ENCODE assay signal across 15 mouse cellular contexts in the genomic region with DNA sequence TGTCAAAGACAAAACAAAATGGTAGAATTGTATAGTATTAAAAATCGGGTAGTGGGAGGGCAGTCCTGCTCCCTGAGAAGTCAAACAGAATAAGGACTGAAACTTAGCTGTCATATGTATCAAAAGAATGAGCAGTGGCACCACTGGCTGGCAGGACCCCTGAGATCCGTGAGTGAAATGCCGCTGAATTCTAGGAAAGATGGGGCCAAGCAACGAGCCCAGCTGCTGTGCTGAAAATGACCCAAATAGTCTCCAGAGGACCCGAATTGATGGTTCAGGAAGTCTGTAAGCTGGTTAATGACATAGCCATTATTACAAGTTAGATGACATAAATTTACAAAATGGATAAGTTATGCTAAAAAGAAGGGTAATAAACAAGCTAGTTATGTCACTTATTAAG. TPM values are rescaled to one million over a fixed set of nuclear protein-coding genes. Genes with fewer than 3 reads are reported as not detected.
A peak's percentile ranks its signal among the peaks of the same experiment; 100 is the strongest.
DNase-seq lines count a peak whose midpoint lies in the region; ATAC-seq and TF ChIP-seq lines count a peak whose summit lies in the region.
"Had no signal": no experiment of that assay in that cellular context is flagged by ENCODE, and none has a peak within 500 bp of the region (broad histone marks: within the 10 kb centered on the region; RNA-seq: fewer than 3 reads in every experiment).

No protein-coding gene starts in this region.

- WGBS in midbrain, embryonic 11.5 days = 86% methylated on average over 5 of the region's 5 CpGs
- 79% methylated on average over 5 of the region's 5 CpGs for WGBS in midbrain, postnatal 0 days
- WGBS in liver, embryonic 13.5 days (ENCODE audit: insufficient replicate concordance) = 43% methylated on average over 5 of the region's 5 CpGs

- DNase-seq in midbrain, embryonic 11.5 days (ENCODE audit: low spot score, missing footprints) = peak; percentile 54
- no peak for DNase-seq in midbrain, postnatal 0 days (ENCODE audit: low spot score)
- no peak for DNase-seq in liver, embryonic 13.5 days
- no peak for DNase-seq in thymus, postnatal 10 days (ENCODE audit: low spot score in 2 of 2)
- no peak for DNase-seq in left cerebral cortex, postnatal 25 days (ENCODE audit: low spot score in 2 of 2)
- DNase-seq in lung, postnatal 36 days = no peak
- DNase-seq: adrenal gland, postnatal 14 days; gastrocnemius, adult 2 months; heart, postnatal 14 days; kidney, adult 9 months; right cerebral cortex, postnatal 4 days had no signal

- H3K36me3 ChIP-seq in erythroblast, embryonic 14.5 days (ENCODE audit: control insufficient read depth) = no peaks in the 10 kb centered on the region
- no peaks in the 10 kb centered on the region for H3K36me3 ChIP-seq in midbrain, embryonic 11.5 days (ENCODE audit: control insufficient read depth, insufficient read depth, low read length)
- H3K36me3 ChIP-seq in midbrain, postnatal 0 days (ENCODE audit: insufficient read depth, low read length) = no peaks in the 10 kb centered on the region
- H3K36me3 ChIP-seq in liver, embryonic 13.5 days = no peaks in the 10 kb centered on the region
- H3K36me3 ChIP-seq: hindbrain, embryonic 15.5 days; midbrain, embryonic 13.5 days had no signal

- H3K9ac ChIP-seq in midbrain, embryonic 11.5 days (ENCODE audit: low read length) = no peak overlapping the region
- H3K9ac ChIP-seq in midbrain, postnatal 0 days (replicated peaks; ENCODE audit: low read length, poor library complexity, severe bottlenecking) = no peak overlapping the region
- peak overlapping the region; percentile 48 for H3K9ac ChIP-seq in liver, embryonic 13.5 days
- H3K9ac ChIP-seq: hindbrain, embryonic 15.5 days; midbrain, embryonic 13.5 days had no signal

- H3K4me3 ChIP-seq in erythroblast, embryonic 14.5 days (replicated peaks) = peak overlapping the region; percentile 9
- no peak overlapping the region for H3K4me3 ChIP-seq in midbrain, embryonic 11.5 days (ENCODE audit: low read depth, low read length)
- H3K4me3 ChIP-seq in midbrain, postnatal 0 days (ENCODE audit: low read depth, low read length) = no peak overlapping the region
- H3K4me3 ChIP-seq in liver, embryonic 13.5 days (replicated peaks) = peak overlapping the region; percentile 38
- H3K4me3 ChIP-seq: gastrocnemius, adult 2 months; hindbrain, embryonic 15.5 days; midbrain, embryonic 13.5 days had no signal

- H3K27ac ChIP-seq in midbrain, embryonic 11.5 days (ENCODE audit: low read depth, low read length) = no peak overlapping the region
- no peak overlapping the region for H3K27ac ChIP-seq in midbrain, postnatal 0 days (ENCODE audit: low read depth, low read length)
- peak overlapping the region; percentile 65 for H3K27ac ChIP-seq in liver, embryonic 13.5 days
- H3K27ac ChIP-seq: hindbrain, embryonic 15.5 days; midbrain, embryonic 13.5 days had no signal

- peaks cover 58% of the 10 kb centered on the region for H3K4me1 ChIP-seq in erythroblast, embryonic 14.5 days (ENCODE audit: control insufficient read depth)
- H3K4me1 ChIP-seq in midbrain, embryonic 11.5 days (ENCODE audit: control insufficient read depth, insufficient read depth, low read length) = no peaks in the 10 kb centered on the region
- no peaks in the 10 kb centered on the region for H3K4me1 ChIP-seq in midbrain, postnatal 0 days (ENCODE audit: insufficient read depth, low read length)
- peaks cover 77% of the 10 kb centered on the region for H3K4me1 ChIP-seq in liver, embryonic 13.5 days (replicated peaks)
- H3K4me1 ChIP-seq: midbrain, embryonic 13.5 days had no signal

- no peaks in the 10 kb centered on the region for H3K27me3 ChIP-seq in erythroblast, embryonic 14.5 days (ENCODE audit: control insufficient read depth)
- no peaks in the 10 kb centered on the region for H3K27me3 ChIP-seq in midbrain, embryonic 11.5 days (ENCODE audit: control insufficient read depth, insufficient read depth, low read length)
- no peaks in the 10 kb centered on the region for H3K27me3 ChIP-seq in midbrain, postnatal 0 days (ENCODE audit: insufficient read depth, low read length)
- H3K27me3 ChIP-seq in liver, embryonic 13.5 days = no peaks in the 10 kb centered on the region
- H3K27me3 ChIP-seq: hindbrain, embryonic 15.5 days; midbrain, embryonic 13.5 days had no signal

- TF ChIP-seq CTCF in midbrain, postnatal 0 days (IDR thresholded peaks at IDR 0.05) = no peak

- intact Hi-C loops in left cerebral cortex, postnatal 25 days (cut with DNase I) = loop anchor here (5.0 kb wide), 1 partner anchor 223 kb away; no protein-coding TSS in a partner anchor

- H3K9me3 ChIP-seq in erythroblast, embryonic 14.5 days (ENCODE audit: control insufficient read depth, low read length) = no peaks in the 10 kb centered on the region
- no peaks in the 10 kb centered on the region for H3K9me3 ChIP-seq in midbrain, embryonic 11.5 days (ENCODE audit: control insufficient read depth, low read length)
- no peaks in the 10 kb centered on the region for H3K9me3 ChIP-seq in midbrain, postnatal 0 days (ENCODE audit: low read length)
- H3K9me3 ChIP-seq in liver, embryonic 13.5 days (replicated peaks) = no peaks in the 10 kb centered on the region
- H3K9me3 ChIP-seq: hindbrain, embryonic 15.5 days; midbrain, embryonic 13.5 days had no signal

- no peak overlapping the region for H3K4me2 ChIP-seq in midbrain, embryonic 11.5 days
- no peak overlapping the region for H3K4me2 ChIP-seq in midbrain, postnatal 0 days (ENCODE audit: low read depth, low read length, poor library complexity, severe bottlenecking)
- peak overlapping the region; percentile 58 for H3K4me2 ChIP-seq in liver, embryonic 13.5 days
- H3K4me2 ChIP-seq: hindbrain, embryonic 15.5 days; midbrain, embryonic 13.5 days had no signal

- no peak for ATAC-seq in erythroblast, adult 5-6 weeks (replicated peaks; ENCODE audit: low FRiP score, poor library complexity, severe bottlenecking)
- no peak for ATAC-seq in midbrain, embryonic 11.5 days (ENCODE audit: low FRiP score)
- no peak for ATAC-seq in midbrain, postnatal 0 days (ENCODE audit: low FRiP score)
- ATAC-seq in liver, embryonic 13.5 days (ENCODE audit: low read depth) = no peak
- ATAC-seq: midbrain, embryonic 13.5 days had no signal

RNA-seq across cellular contexts. Expression of gene Snx9, which starts 42.2 kb away (rescaled TPM):
- 0.20 and 0.32 TPM in 2 replicates for polyA plus RNA-seq in erythroblast, embryonic 14.5 days (2012)
- total RNA-seq in erythroblast, adult 5-6 weeks (2015; ENCODE audit: low replicate concordance) = 13.3 and 16.7 TPM in 2 replicates
- total RNA-seq in erythroblast, adult 5-6 weeks (2017; ENCODE audit: low replicate concordance) = 7.5 and 9.8 TPM in 2 replicates
- 16.7 and 21.7 TPM in 2 replicates for polyA plus RNA-seq in midbrain, embryonic 11.5 days (2014; fragmentation: Nextera tagmentation; extraction: Ambion mirVana)
- 10.4 and 11.3 TPM in 2 replicates for total RNA-seq in midbrain, postnatal 0 days (2014; rRNA removed)
- polyA plus RNA-seq in midbrain, postnatal 0 days (2015; fragmentation: Nextera tagmentation; extraction: Ambion mirVana) = 4.8 and 5.3 TPM in 2 replicates
- 12.2 and 14.1 TPM in 2 replicates for polyA plus RNA-seq in liver, embryonic 13.5 days (2015; fragmentation: Nextera tagmentation; extraction: Ambion mirVana)
- total RNA-seq in left cerebral cortex, postnatal 25 days (2021) = 10 to 100 TPM; 13.1 to 13.2 TPM

Comparison
In these comparisons a context has a peak if more than half of its experiments do, and no peak if none do; other contexts are left out.
1. H3K4me3 ChIP-seq: peak in erythroblast, embryonic 14.5 days (single experiment) and liver, embryonic 13.5 days (single experiment); none in midbrain, embryonic 11.5 days (single experiment) and midbrain, postnatal 0 days (single experiment).